Mouse (Mus musculus): Measurements from ENCODE around the gene Myo1d.

Myo1d gene

GRCm38 (mm10) chr11:80614949-80615725 is 164.7 kb downstream of the Myo1d start:
- DNase-seq (ENCODE audit: low spot score in 2 of 2) = no peak

DNA sequence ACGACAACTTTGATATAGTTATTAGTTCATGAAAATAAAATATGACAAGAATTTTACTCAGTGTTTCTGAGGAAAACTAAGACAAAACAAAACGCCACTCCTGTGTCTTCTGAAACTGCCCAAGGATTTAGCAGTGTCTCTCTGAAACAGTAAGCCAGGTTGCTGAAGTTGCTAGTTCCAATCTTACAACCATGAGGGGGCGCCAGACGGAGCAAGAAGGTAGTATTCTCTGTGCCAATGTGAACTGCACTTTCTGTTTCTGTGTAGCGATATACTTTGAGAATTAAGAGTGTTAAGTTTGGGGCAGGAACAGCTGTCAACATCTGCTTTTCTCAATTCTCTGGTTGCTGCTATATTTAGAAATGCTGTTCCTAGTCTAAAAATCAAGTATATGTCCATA is 165.4 kb downstream of the Myo1d start:
- peak in 1 of 2 experiments; percentile 66 for DNase-seq (ENCODE audit: low spot score in 2 of 2)

GRCm38 (mm10) chr11:80613534-80613933 is 166.3 kb downstream of the Myo1d start:
- no peak for DNase-seq (ENCODE audit: low spot score in 2 of 2)

- peak in 1 of 2 experiments; percentile 20 for DNase-seq (ENCODE audit: low spot score in 2 of 2)
Measured at GRCm38 (mm10) chr11:80602707-80603441, 177.0 kb downstream of the Myo1d start.

DNA sequence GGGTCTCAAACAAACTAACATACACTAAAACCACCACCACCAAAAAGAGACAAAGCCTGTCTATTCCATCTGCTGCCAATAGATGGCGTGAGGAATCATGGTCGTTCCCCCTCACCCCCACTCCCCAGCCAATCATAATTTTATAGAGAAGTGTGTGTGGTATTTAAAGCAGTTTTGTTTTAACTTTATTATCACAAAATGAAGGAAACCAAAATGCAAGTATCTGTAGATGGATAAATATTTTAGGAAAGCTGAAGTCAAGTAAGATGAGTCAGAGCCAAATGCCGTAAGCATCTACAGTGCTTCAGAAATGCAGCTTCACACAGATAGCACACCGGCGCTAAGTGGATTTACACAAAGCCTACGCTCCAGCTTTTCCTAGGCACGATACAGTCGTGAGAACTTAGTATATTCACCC is 177.8 kb downstream of the Myo1d start:
- peak in 1 of 2 experiments; percentile 17 for DNase-seq (ENCODE audit: low spot score in 2 of 2)

GRCm38 (mm10) chr11:80601040-80601864 is 178.6 kb downstream of the Myo1d start:
- DNase-seq (ENCODE audit: low spot score in 2 of 2) = no peak

DNA sequence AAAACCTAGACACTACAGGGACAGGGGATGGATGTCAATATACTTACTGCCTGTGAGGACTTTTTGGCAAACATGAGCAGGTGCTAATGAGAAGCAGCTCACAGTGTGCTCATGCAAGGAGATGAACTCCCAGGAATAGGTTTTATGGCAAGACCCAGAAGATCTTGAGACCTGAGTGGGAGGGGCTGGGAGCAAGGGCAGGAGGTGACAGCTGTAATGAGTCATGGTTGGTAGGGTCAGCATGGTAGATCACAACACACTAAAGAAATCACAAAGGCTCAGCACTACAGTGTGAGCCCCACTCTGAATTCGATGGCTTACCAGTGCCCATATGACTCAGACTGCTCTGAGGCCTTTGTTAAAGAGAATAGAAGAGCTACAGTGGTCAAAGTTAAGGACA is 184.3 kb downstream of the Myo1d start:
- no peak for DNase-seq (ENCODE audit: low spot score in 2 of 2)

GRCm38 (mm10) chr11:80589387-80589786 is 190.4 kb downstream of the Myo1d start:
- DNase-seq (ENCODE audit: low spot score in 2 of 2) = no peak

- DNase-seq (ENCODE audit: low spot score in 2 of 2) = no peak
Measured at GRCm38 (mm10) chr11:80585761-80586160, 194.1 kb downstream of the Myo1d start.

DNA sequence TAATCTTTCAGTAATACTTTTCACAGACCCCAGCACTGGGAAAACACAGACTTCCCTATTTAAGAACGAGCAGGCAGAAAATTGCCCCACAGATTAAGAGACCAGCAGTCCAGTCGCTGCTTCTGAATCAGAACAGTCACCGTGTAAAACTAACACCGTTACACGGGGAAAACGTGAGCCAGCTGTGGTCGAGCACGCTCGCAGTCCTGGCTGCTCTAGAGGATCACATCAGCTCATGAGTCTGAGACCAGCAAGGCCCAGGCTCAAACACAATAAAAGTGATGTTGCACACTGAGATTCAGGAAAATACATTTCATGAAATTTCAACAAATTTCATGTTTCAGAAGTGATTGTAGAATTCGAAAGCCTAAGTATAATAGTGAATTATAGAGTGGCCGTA is 194.6 kb downstream of the Myo1d start:
- DNase-seq (ENCODE audit: low spot score in 2 of 2) = no peak

DNA sequence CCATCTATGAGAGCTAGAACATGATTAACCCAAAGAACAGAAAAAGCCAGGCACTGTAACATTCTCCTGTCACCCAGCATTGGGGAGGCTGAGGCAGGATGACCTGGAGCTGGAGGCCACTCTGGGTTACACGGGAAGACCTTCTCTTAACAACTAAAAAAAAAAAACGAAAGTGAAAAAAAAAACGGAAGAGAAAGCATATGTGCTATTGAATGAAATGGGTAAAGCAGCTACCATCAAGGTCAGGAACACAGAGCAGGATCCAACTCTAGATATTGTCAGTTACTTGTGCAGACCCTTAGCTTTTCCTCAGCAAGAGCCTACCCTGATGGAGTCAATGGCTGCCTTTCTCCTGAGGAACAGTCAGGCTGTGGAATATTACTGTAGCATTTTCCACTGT is 199.3 kb downstream of the Myo1d start:
- no peak for DNase-seq (ENCODE audit: low spot score in 2 of 2)

GRCm38 (mm10) chr11:80577747-80578640 is 201.8 kb downstream of the Myo1d start:
- no peak for DNase-seq (ENCODE audit: low spot score in 2 of 2)

DNA sequence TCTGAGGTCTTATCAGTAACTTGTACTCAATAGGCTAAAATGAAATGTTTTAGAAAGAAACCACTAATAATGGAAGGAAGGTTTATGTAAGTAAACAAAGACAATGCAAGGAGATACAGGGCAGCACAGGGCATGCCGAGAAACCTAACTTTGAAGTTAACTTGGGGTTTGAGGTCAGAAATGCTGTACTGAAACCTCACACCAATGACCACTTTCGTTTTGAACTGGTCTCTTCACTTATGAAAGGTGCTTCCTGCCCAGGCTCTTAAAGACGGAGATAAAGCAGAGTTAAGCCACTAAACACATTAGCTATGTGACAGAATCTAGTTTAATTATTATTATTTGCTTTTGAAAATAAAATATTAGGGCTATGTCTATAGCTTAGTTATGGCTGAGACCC is 204.0 kb downstream of the Myo1d start:
- no peak for DNase-seq (ENCODE audit: low spot score in 2 of 2)

- no peak for DNase-seq (ENCODE audit: low spot score in 2 of 2)
Measured at GRCm38 (mm10) chr11:80566286-80566685, 213.5 kb downstream of the Myo1d start.

GRCm38 (mm10) chr11:80564975-80565965 is 214.6 kb downstream of the Myo1d start:
- no peak for DNase-seq (ENCODE audit: low spot score in 2 of 2)

DNA sequence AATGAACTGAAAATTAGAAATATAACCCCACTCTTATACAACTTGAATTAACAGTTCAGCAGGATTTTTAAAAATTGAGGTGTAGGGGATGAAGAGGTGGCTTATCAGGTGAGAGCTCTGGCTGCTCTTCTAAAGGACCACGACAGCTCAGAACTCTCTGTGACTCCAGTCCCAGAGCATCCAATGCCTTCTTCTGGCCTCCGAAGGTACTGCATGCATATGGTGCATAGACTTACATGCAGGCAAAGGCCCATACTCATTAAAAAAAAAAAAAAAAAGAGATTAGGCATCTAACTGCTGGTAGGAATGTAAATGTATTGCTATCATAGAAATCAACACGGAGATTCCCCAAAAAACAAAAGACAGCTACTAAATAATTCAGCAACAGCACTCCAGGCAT is 217.3 kb downstream of the Myo1d start:
- DNase-seq (ENCODE audit: low spot score in 2 of 2) = peak; percentile 52 to 71

DNA sequence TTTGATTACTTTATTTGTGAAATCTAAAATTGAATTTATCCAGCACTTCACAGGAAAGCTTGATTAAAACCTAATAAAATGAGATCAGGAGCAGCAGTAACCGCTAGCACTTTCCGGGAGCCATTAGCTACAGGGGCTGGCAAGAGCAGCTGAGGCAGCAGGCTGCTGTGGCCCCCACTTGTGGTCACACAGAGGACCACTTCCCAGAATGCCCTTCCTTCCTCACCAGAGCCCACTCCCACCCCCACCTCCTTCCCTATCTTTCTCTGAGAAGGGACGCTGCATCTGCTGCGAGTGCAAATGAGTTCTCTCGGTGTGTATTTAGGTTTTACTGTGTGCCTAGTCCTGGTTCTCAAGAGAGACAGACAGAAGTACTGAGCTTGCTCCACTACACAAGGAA is 219.1 kb downstream of the Myo1d start:
- no peak for DNase-seq (ENCODE audit: low spot score in 2 of 2)

GRCm38 (mm10) chr11:80555416-80555815 is 224.4 kb downstream of the Myo1d start:
- no peak for DNase-seq (ENCODE audit: low spot score in 2 of 2)

DNA sequence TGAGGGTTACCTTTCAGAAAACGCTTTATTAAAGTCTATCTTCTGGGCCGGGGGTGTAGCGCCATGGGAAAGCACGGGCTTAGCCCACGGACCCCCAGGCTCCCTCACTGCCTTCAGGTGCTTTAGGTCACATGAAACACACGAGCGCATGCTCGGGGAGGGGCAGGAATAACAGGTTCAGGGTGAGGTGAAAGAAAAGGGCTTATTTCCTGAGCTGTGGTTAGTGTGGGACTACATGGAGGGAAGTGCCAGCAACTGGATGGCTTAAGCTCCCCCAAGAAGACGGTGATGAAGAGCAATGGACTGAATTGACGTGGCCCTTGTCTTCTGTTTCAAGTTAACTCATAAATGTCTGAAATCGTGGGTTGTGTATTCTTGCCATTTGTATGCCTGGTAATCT is 226.8 kb downstream of the Myo1d start:
- no peak for DNase-seq (ENCODE audit: low spot score in 2 of 2)

DNA sequence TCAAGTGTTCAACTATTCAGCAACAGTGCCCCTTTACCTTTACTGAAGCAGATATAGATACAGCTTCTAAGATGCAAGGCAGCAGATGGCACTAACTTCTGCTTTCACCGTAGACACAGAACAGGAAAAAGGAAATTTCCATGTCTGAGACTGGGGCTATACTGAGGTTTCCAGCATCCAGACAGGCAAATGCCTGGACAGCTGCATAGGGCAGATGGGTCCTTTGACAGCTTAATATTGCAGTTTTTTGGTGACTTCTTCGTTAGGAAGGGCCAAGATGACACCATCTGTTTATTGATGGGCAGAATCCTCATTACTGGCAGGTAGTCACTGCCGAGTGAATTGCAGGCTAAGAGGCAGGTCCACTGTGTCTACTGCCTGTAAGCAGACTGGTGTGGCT is 228.2 kb downstream of the Myo1d start:
- no peak for DNase-seq (ENCODE audit: low spot score in 2 of 2)

Measured in thymus, postnatal 10 days (tissue).